Mouse (Mus musculus) liver, postnatal 0 days (tissue): ENCODE data around the gene Rrn3. TPM values are rescaled to one million over a fixed set of nuclear protein-coding genes. Genes with fewer than 3 reads are reported as not detected.
A peak's percentile ranks its signal among the peaks of the same experiment; 100 is the strongest.
"Not testable (repeated sequence)": the region's sequence is repeated elsewhere in the genome, so short reads cannot be mapped to it uniquely, and the experiment has no call there.

ENCODE experiments used
- ATAC-seq: fragments of 200-750 bp; cut with Nextera tagmentation; 2 replicates; pipeline ENCODE4 v1.8.0; 2017; ENCODE audit warnings: mild to moderate bottlenecking, moderate library complexity
- DNase-seq: peaks from one replicate; pipeline ENCODE4 v3.0.0-alpha.2; 2016
- H3K27ac ChIP-seq: fragments of 300-500 bp; sonication (generic); 2 replicates; pipeline ENCODE4 v1.5.1; 2014; ENCODE audit warnings: antibody characterized with exemption, moderate library complexity, mild to moderate bottlenecking, low read depth
- H3K27me3 ChIP-seq: fragments of 300-500 bp; sonication (generic); 2 replicates; pipeline ENCODE4 v1.6.1; 2014; ENCODE audit warnings: low read length, control low read depth, mixed read lengths; ENCODE audit not compliant: insufficient read depth
- H3K36me3 ChIP-seq: fragments of 300-500 bp; sonication (generic); replicated peaks from 2 replicates; pipeline ENCODE4 v1.6.1; 2014; ENCODE audit warnings: mild to moderate bottlenecking, control low read depth, low read length, moderate library complexity, mixed read lengths; ENCODE audit not compliant: insufficient read depth
- H3K4me1 ChIP-seq: fragments of 300-500 bp; sonication (generic); 2 replicates; pipeline ENCODE4 v1.6.1; 2014; ENCODE audit warnings: antibody characterized with exemption, mild to moderate bottlenecking, control low read depth; ENCODE audit not compliant: insufficient read depth
- H3K4me2 ChIP-seq: fragments of 300-500 bp; sonication (generic); 2 replicates; pipeline ENCODE4 v1.6.1; 2014; ENCODE audit warnings: low read depth, mild to moderate bottlenecking, low read length, moderate library complexity, mixed read lengths
- H3K4me3 ChIP-seq: fragments of 300-500 bp; sonication (generic); 2 replicates; pipeline ENCODE4 v1.5.1; 2014; ENCODE audit warnings: low read depth, low read length
- H3K9ac ChIP-seq: fragments of 300-500 bp; sonication (generic); replicated peaks from 2 replicates; pipeline ENCODE4 v1.6.1; 2014; ENCODE audit warnings: mild to moderate bottlenecking, moderate library complexity
- H3K9me3 ChIP-seq: fragments of 300-500 bp; sonication (generic); 2 replicates; pipeline ENCODE4 v1.6.1; 2016; ENCODE audit warnings: mild to moderate bottlenecking, control low read depth, low read length, mixed read lengths
- CTCF ChIP-seq: sonication (generic); IDR thresholded peaks from 2 replicates; pipeline ENCODE4 v1.5.1; 2016; ENCODE audit warnings: antibody characterized with exemption, low read depth
- EP300 ChIP-seq: IDR thresholded peaks from 2 replicates; pipeline ENCODE4 v1.6.1; 2016; ENCODE audit warnings: antibody characterized with exemption, low read depth, mild to moderate bottlenecking
- WGBS: fragments of 180-500 bp; shearing (Covaris S2); extraction: QIAGEN DNeasy Blood & Tissue Kit; methylation state at CpG from one replicate; pipeline ENCODE4 v1.1.7; 2014; ENCODE audit not compliant: insufficient replicate concordance; 5-methylcytosine and 5-hydroxymethylcytosine counted together
- polyA plus RNA-seq: library from polyadenylated mRNA; unstranded; fragments of >200 nt; fragmentation: Nextera tagmentation; extraction: Ambion mirVana; gene quantifications from 2 replicates; pipeline ENCODE4 v1.2.1, GENCODE M21; 2015

The Rrn3 gene
- polyA plus RNA-seq, 1 experiment from 2014 or later: 15.3 TPM

DNA sequence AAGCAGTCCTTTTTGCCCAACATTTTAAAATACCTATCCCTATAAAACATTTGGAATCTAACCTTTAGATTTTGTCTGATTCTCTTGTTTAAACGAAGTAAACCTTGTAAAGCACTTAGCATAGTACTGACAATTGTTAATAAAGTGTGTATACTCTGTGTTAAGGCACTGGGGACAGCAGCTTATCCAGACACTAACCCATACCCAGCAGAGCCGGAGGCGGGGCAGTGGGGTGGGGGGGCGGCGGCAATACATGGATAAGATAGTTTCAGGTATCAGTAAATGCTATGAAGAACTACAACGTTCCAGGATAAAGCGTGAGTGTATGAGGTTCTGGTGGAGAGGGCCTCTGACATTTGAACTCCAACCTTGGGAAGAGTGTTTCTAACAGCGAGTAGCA is 708 bp downstream of the Rrn3 start:
- H3K36me3 ChIP-seq: peaks cover 23% of the 10 kb centered on the region
- peak overlapping the region; percentile 97 for H3K9ac ChIP-seq
- H3K27me3 ChIP-seq: no peaks in the 10 kb centered on the region
- no peaks in the 10 kb centered on the region for H3K9me3 ChIP-seq
- ATAC-seq (peak; percentile 35; the same call in 1 of the 2 replicates), DNase-seq (peak; percentile 34)
- H3K4me3 ChIP-seq: peak overlapping the region; percentile 94
- H3K4me1 ChIP-seq: peaks cover 19% of the 10 kb centered on the region
- no peak overlapping the region for H3K27ac ChIP-seq
- TF ChIP-seq CTCF (no peak), EP300 (no peak)
- H3K4me2 ChIP-seq: peak overlapping the region; percentile 88
- 20% methylated on average over 8 of the region's 8 CpGs for WGBS

DNA sequence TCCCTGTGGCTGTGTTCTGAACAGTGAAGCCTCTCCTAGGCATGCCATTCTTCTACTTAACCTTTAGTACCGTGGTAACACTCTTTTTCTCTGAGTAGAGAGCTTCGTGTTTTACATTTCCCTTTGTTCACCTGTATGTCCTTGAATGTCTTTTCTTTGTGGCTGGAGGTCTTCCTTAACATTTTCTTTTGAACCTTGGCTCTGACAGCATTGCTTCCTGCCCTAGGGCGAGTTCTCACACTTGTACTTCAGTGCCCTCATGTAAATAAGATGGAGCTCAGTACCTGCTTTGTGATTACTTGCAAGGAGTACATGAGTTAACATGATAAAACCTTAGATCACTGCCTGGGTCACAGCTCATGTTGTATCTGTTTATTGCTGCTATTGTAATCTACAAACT is 5.4 kb downstream of the Rrn3 start:
- DNase-seq (no peak), ATAC-seq (no peak)
- WGBS: 78% methylated on average over 3 of the region's 3 CpGs
- H3K9me3 ChIP-seq: no peaks in the 10 kb centered on the region
- no peak for TF ChIP-seq EP300
- TF ChIP-seq CTCF: no peak
- H3K4me3 ChIP-seq: no peak overlapping the region
- peaks cover 12% of the 10 kb centered on the region; the same call in 1 of the 2 replicates for H3K4me1 ChIP-seq
- no peak overlapping the region for H3K27ac ChIP-seq
- no peak overlapping the region for H3K4me2 ChIP-seq
- H3K36me3 ChIP-seq: peaks cover 55% of the 10 kb centered on the region
- H3K9ac ChIP-seq: no peak overlapping the region
- H3K27me3 ChIP-seq: no peaks in the 10 kb centered on the region

GRCm38 (mm10) chr16:13793441-13793840 is 12.9 kb downstream of the Rrn3 start:
- H3K4me3 ChIP-seq, H3K4me1 ChIP-seq, H3K27me3 ChIP-seq, H3K9ac ChIP-seq, DNase-seq, H3K4me2 ChIP-seq, H3K9me3 ChIP-seq, ATAC-seq, H3K27ac ChIP-seq: not testable (repeated sequence)
- WGBS: 70% methylated on average over 2 of the region's 2 CpGs
- peaks cover 51% of the 10 kb centered on the region for H3K36me3 ChIP-seq

GRCm38 (mm10) chr16:13796746-13797175 is 16.3 kb downstream of the Rrn3 start:
- H3K9me3 ChIP-seq: no peaks in the 10 kb centered on the region
- H3K4me2 ChIP-seq: no peak overlapping the region
- H3K27me3 ChIP-seq: no peaks in the 10 kb centered on the region
- peaks cover 47% of the 10 kb centered on the region for H3K36me3 ChIP-seq
- H3K9ac ChIP-seq: no peak overlapping the region
- TF ChIP-seq EP300: no peak
- TF ChIP-seq CTCF: no peak
- no peak for DNase-seq
- no peak overlapping the region for H3K27ac ChIP-seq
- no peaks in the 10 kb centered on the region for H3K4me1 ChIP-seq
- no peak for ATAC-seq
- H3K4me3 ChIP-seq: no peak overlapping the region
- 76% methylated on average over 5 of the region's 5 CpGs for WGBS

GRCm38 (mm10) chr16:13801231-13801630 is 20.7 kb downstream of the Rrn3 start:
- no peaks in the 10 kb centered on the region for H3K9me3 ChIP-seq
- DNase-seq: no peak
- peaks cover 56% of the 10 kb centered on the region for H3K36me3 ChIP-seq
- H3K4me3 ChIP-seq: no peak overlapping the region
- H3K27me3 ChIP-seq: no peaks in the 10 kb centered on the region
- no peak for ATAC-seq
- no peaks in the 10 kb centered on the region for H3K4me1 ChIP-seq
- TF ChIP-seq EP300 (no peak), CTCF (no peak)
- WGBS: 67% methylated on average over 4 of the region's 4 CpGs
- H3K9ac ChIP-seq: no peak overlapping the region
- no peak overlapping the region for H3K4me2 ChIP-seq
- H3K27ac ChIP-seq: no peak overlapping the region

- Histone ChIP-seq H3K4me3 (no peak overlapping the region), H3K9me3 (no peaks in the 10 kb centered on the region), H3K36me3 (peaks cover 66% of the 10 kb centered on the region), H3K4me2 (no peak overlapping the region), H3K9ac (no peak overlapping the region), H3K4me1 (no peaks in the 10 kb centered on the region), H3K27me3 (no peaks in the 10 kb centered on the region), H3K27ac (no peak overlapping the region)
- DNase-seq: no peak
- 86% methylated on average over 5 of the region's 5 CpGs for WGBS
- ATAC-seq: no peak
- TF ChIP-seq EP300 (no peak), CTCF (peak; percentile 15; the same call in 1 of the 2 replicates)
These were observed 24.2 kb downstream of the Rrn3 start for GRCm38 (mm10) chr16:13804666-13805065.

DNA sequence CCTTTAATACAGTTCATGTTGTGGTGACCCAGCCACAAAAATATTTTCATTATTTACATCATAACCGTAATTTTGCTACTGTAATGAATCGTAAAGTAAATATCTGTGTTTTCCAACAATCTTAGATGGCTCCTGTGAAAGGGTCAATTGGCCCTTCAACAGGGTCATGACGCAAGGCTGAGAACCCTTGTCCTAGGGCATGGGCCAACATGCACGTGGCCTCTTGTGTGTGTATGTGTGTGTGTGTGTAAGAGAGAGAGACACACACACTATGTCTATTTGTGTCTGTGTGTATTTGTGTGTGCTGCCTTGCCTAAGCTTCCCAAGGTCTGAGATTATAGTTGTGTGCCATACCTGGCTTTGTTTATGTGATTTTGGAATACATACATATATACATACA is 27.1 kb downstream of the Rrn3 start:
- Histone ChIP-seq H3K4me1 (no peaks in the 10 kb centered on the region), H3K4me2 (no peak overlapping the region), H3K36me3 (peaks cover 76% of the 10 kb centered on the region), H3K27me3 (no peaks in the 10 kb centered on the region), H3K9ac (no peak overlapping the region), H3K27ac (no peak overlapping the region), H3K4me3 (no peak overlapping the region), H3K9me3 (no peaks in the 10 kb centered on the region)
- DNase-seq: no peak
- ATAC-seq: no peak; the same call in 1 of the 2 replicates
- 90% methylated on average over 4 of the region's 4 CpGs for WGBS
- TF ChIP-seq EP300 (no peak), CTCF (no peak)
